Mouse (Mus musculus) large intestine, adult 2 months (tissue): Measurements from ENCODE around the gene Apbb2. TPM values are rescaled to one million over a fixed set of nuclear protein-coding genes. Genes with fewer than 3 reads are reported as not detected.

ENCODE experiments used
- DNase-seq: peaks from one replicate; pipeline ENCODE4 v3.0.0-alpha.2; 2012; ENCODE audit warnings: low read depth, low spot score
- WGBS: fragments of 180-500 bp; shearing (Covaris S2); methylation state at CpG from one replicate; pipeline ENCODE4 v1.1.7; 2018; 5-methylcytosine and 5-hydroxymethylcytosine counted together
- polyA plus RNA-seq: library from polyadenylated mRNA; depleted of rRNA; stranded (reverse); fragments of >200 nt; gene quantifications from 2 replicates; pipeline ENCODE4 v1.2.3, GENCODE M21; 2012

Apbb2 gene
- polyA plus RNA-seq, 1 experiment = 4.7 TPM

DNA sequence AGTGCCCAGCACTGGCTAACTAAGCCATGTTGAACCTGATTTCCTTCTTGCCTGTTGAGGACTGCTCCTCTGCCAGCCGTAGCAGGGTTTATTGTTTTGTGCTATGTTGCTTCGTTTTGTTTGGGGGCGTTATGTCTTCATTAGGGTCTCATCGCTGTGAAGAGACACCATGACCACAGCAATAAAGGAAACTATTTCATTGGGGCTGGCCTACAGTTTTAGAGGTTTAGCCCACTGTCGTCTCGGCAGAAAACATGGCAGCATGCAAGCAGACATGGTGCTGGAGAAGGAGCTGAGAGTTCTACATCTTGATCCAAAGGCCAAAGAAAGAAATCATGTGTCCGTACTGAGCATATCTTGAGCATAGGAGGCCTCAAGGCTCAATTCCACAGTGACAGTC lies 119.0 kb downstream of the Apbb2 start:
- 94% methylated on average over 7 of the region's 7 CpGs for WGBS
- no peak for DNase-seq

GRCm38 (mm10) chr5:66498140-66498539 lies 120.4 kb downstream of the Apbb2 start:
- 41% methylated on average over 1 of the region's 1 CpGs for WGBS
- no peak for DNase-seq

GRCm38 (mm10) chr5:66497479-66498087 lies 121.0 kb downstream of the Apbb2 start:
- WGBS = 65% methylated on average over 14 of the region's 14 CpGs
- DNase-seq = no peak

- no peak for DNase-seq
- 55% methylated on average over 4 of the region's 4 CpGs for WGBS
Measured at GRCm38 (mm10) chr5:66496881-66497360, 121.7 kb downstream of the Apbb2 start.

DNA sequence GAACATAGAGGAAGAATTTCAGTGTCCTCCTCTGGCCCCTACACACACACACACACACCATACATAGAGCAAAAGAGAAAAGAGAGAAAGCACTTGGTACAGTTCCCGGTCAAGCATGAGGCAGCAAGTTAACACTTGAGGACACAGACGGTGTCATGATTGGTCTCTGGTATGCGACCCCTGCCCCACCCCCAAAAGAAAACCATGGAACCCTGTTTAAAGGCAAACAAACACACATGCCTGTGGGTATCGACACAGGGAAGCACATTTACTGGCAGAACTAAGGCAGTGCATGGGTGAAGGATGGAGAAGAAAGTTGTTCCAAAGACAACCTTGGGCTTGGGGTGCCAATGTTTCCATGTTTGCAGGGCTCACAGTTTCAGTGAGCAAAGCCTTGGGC lies 123.9 kb downstream of the Apbb2 start:
- WGBS = 69% methylated on average over 4 of the region's 4 CpGs
- no peak for DNase-seq

DNA sequence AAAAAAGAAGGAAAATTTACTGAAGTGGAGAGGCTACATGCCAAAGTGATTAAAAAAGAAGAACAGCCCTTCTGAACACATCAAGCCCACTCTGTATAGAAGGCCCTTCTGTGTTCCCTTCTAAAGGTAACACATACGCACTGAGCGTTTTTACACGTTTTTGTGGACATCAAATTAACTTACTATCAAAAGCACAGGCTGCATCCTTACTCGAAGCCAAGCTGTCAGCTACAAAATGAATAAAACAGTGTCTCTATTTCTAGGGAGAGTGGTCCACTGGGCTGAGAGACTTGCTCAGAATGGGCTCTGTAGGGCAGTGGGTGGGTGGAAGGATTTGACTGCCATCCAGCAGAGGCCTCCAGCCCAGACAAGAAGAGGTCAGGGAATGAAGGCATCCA lies 126.0 kb downstream of the Apbb2 start:
- no peak for DNase-seq
- WGBS = 85% methylated on average over 4 of the region's 4 CpGs

DNA sequence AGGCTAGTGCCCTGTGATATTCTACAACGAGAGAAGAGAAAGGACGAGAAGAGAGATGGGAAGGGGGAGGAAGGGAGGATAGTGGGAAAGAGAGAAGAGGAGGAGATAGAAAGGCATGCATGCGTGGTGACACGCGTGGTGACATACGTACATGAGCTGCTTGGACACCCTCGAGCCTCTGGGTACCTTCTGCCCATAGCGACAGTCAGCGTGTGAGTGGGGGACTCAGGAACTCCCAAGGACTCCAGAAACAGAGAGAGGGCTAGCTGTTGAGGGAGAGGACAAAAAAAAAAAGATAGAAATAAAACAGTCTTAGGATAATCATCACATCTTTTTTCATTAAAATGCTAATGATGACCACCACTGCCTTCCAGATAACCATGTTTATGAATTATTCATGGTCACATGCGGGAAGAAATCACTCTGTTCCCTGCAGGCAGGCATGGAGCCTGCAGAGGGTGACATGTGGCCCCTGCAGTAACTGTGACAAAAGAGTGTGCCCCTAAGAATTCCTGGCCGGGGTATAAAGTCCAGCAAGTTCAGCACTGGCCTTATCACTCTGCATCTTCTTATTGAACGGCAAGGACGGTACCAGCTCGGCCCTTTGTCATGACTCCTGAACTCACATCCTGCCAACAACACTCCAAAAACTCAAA lies 126.5 kb downstream of the Apbb2 start:
- no peak for DNase-seq
- 90% methylated on average over 14 of the region's 14 CpGs for WGBS

GRCm38 (mm10) chr5:66486028-66486427 lies 132.6 kb downstream of the Apbb2 start:
- 79% methylated on average over 7 of the region's 7 CpGs for WGBS
- DNase-seq = no peak

- WGBS = 76% methylated on average over 10 of the region's 10 CpGs
- no peak for DNase-seq
Measured at GRCm38 (mm10) chr5:66476266-66476665, 142.3 kb downstream of the Apbb2 start.

DNA sequence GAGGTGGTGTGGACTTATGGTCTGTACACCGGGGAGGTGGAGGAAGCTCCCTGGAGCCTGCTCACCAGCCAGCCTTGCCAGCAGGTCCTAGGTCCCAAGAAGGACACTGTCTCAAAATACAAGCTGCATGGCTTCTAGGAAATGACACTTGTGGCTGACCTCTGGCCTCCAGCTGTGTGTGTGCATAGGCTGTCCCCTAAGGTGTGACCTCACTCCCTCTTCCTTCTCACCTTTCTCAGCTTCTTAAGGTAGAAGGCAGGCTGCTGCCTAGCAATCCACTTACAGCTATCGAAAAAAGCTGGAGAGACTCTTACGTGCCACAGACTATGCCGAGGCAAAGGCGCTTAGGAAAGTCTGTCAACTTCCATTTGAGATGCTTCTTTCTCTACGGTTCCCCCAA lies 142.8 kb downstream of the Apbb2 start:
- no peak for DNase-seq
- 87% methylated on average over 6 of the region's 6 CpGs for WGBS

DNA sequence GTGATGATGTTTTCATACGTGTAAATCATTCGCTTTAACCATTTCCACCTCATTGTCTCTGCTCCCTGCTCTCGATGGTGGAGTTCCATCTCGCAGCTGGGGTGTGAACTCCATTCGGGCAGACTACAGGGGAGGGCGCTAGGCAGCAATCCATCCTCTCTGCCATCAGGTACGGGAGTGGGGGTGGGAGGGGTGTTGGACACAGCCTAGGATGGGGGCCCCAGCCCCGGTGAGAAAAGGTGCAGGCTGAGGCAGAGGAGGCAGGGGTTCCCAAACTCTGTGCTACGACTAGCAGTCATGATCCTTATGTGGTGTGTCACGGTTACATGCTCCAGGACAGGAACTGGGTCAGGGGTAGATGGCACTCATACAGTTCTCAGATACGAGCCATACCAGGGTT lies 144.4 kb downstream of the Apbb2 start:
- no peak for DNase-seq
- WGBS = 81% methylated on average over 11 of the region's 11 CpGs

GRCm38 (mm10) chr5:66473599-66473998 lies 145.0 kb downstream of the Apbb2 start:
- no peak for DNase-seq
- WGBS = 43% methylated on average over 12 of the region's 12 CpGs

DNA sequence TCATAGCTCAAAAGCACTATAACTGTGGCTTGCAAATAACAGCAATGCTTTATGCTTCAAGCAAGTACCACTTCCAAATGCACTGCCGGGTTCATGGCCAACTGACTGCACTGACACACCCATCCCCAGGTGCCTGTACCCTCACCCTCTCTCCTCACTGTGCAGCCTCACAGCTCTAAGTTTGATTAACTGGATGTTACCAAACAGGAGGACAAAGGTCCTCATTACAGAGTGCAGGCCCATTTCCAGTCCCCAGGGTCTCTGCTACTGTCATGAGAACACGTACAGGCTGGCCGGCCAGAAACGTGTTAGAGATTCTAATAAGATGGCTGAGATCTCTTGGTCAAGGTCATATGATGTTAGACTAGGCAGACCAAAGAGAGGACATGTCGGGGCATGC lies 147.7 kb downstream of the Apbb2 start:
- 79% methylated on average over 5 of the region's 5 CpGs for WGBS
- DNase-seq = no peak

DNA sequence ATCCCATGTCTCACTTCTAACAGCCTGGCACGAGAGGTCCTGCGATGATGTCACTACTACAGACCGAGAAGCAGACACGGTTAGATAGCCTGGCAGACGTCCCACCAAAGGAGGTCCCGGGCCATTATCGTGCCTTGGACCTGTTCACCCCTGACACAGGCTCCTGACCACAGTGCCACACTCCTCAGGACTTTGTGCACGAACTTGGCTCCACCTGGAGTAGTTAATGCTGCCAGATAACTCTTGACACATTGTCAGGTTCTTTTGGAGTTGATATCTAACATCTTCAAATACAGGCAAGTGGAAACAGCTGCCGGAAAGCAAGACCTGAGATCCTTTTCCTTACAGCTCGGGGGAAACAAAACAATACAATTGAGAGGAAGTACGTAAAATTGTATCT lies 148.9 kb downstream of the Apbb2 start:
- 76% methylated on average over 11 of the region's 11 CpGs for WGBS
- no peak for DNase-seq

GRCm38 (mm10) chr5:66468331-66469001 lies 150.1 kb downstream of the Apbb2 start:
- 68% methylated on average over 4 of the region's 4 CpGs for WGBS

DNA sequence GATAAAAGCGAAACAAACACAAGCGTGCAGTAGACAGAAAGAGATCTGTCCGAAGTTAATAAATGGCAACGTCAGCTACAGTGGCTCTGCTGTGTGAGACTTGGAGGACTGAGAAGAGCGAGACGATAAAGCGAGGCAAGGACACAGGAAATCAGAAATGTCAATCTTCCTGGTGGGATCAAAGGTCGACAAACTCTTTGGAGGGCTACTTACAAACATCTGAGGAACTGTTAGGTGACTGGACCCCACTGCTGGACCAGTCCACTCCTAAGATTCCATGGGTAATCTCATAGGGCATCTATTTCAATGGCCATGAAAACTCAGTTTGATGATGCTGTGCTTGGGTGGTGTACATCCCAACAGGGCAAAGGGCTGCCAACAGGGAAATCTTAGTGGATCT lies 155.9 kb downstream of the Apbb2 start:
- DNase-seq = no peak
- 88% methylated on average over 8 of the region's 8 CpGs for WGBS

More at GRCm38 (mm10) chr5:66468331-66469001, 150.1 kb downstream of the Apbb2 start:
- no peak for DNase-seq

DNA sequence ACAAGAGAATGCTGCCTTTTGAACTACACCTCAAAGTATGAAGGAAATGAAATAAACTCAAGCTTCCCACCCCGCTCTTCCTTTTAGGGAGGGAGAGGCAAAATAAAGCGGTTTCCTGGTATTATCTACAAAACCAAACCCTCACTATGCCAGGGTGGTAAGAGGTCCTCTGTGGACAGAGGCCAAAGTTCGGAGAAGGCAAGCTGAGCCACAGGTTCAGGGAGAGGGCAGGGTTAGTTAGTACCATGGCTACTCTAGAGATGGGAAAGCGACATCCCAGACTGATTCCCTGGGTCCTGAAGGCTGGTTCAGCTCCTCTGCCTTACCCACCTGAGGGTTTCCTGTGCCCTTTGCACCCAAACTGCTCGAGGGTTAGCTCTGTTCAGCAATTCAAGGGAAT lies 159.7 kb downstream of the Apbb2 start:
- DNase-seq = no peak

DNA sequence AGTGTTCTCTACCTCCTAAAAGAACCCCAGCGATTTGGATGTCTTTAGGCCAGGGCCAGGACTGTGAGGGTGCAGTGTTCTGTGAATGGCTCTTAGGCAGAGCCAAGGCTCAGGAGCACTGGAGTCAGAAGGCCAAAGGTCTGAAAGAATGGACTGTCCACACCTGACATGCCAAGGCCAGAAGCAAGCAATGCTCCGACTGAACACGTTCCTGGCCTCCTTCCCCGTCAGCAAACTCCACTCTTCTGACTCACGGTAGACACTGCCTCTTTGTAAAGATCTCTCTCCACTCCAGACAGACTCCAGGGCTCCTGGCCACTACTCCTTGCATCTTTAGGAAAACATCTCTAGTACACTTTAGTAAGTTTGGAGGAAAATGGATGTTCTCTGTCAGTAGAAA lies 163.3 kb downstream of the Apbb2 start:
- no peak for DNase-seq
- whole genome bisulfite sequencing = 80% methylated on average over 5 of the region's 5 CpGs

More for the DNA sequence above, 159.7 kb downstream of the Apbb2 start:
- WGBS = 53% methylated on average over 5 of the region's 5 CpGs

DNA sequence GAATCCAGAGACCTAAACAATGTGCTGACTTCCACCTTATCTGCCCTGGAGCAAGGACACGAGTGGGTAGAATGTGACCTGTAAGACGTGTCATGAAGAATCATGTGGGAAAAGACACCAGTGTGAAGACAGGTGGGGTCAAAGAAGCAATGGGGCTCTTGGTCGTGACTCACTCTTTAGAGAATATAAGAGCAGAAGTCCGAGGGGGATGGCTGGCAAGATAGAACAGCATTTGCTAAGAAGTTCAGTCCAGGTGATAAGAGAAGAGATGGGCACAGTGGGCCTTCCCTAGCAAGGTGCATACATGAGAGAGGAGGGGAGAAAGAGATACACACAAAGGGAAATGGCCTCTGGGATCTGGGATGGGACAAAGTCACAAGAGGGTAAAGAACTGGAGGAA lies 163.8 kb downstream of the Apbb2 start:
- no peak for DNase-seq
- WGBS = 86% methylated on average over 4 of the region's 4 CpGs

- DNase-seq = no peak
- WGBS = 51% methylated on average over 4 of the region's 4 CpGs
Measured at GRCm38 (mm10) chr5:66453106-66453505, 165.5 kb downstream of the Apbb2 start.

- no peak for DNase-seq
- whole genome bisulfite sequencing = 77% methylated on average over 5 of the region's 5 CpGs
Measured at GRCm38 (mm10) chr5:66451561-66451960, 167.0 kb downstream of the Apbb2 start.
